Mouse (Mus musculus) liver, adult (tissue): ENCODE results near the gene Rrp12.

Experiments used
- GATA4 ChIP-seq: IDR thresholded peaks from 2 replicates; pipeline ENCODE4 v1.6.1; 2014; ENCODE audit warnings: mild to moderate bottlenecking, low read length; ENCODE audit not compliant: insufficient replicate concordance

The Rrp12 gene

GRCm38 (mm10) chr19:41842196-41842595, 53.8 kb downstream of the Rrp12 start:
- TF ChIP-seq GATA4: no peak

GRCm38 (mm10) chr19:41841105-41841750, 54.7 kb downstream of the Rrp12 start:
- no peak for TF ChIP-seq GATA4

GRCm38 (mm10) chr19:41839685-41840084, 56.3 kb downstream of the Rrp12 start:
- no peak for TF ChIP-seq GATA4

DNA sequence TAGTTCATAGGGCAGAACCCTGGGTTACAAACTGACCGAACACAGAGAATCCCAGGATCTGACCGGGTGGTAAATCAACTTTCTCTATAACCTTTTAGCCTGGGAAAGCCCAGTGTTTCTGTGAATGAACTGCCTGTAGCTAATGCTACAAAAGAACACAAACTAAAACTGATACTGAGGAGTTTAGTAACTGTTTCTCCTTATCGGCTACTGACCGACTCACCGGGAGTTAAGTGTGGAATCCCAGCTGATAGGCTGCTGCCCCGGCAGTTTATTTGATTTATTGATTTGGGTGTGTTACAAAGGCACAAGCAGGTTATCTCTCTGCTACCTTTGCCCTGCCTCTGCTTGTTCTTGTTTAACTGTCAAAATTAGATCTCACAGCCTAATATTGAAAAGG, 57.2 kb downstream of the Rrp12 start:
- peak; percentile 96 for TF ChIP-seq GATA4

DNA sequence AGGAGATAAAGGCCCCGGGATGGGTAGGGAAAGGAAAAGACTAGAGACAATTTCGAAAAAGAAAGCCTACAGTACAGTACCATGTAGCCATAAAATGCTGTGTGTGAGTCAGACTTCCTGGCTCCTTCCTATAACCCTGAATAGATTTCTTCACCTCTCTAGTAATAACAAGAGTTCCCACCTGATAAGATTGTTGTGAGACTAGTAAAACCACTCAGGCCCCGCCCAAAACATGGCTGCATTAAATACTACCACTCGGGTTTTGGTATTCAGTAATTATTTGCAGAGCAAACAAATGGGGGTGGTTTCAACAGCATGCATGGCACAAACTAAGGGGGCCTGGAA, 58.1 kb downstream of the Rrp12 start:
- TF ChIP-seq GATA4: no peak

GRCm38 (mm10) chr19:41837194-41837916, 58.6 kb downstream of the Rrp12 start:
- peak; percentile 58; the same call in 1 of the 2 replicates for TF ChIP-seq GATA4

DNA sequence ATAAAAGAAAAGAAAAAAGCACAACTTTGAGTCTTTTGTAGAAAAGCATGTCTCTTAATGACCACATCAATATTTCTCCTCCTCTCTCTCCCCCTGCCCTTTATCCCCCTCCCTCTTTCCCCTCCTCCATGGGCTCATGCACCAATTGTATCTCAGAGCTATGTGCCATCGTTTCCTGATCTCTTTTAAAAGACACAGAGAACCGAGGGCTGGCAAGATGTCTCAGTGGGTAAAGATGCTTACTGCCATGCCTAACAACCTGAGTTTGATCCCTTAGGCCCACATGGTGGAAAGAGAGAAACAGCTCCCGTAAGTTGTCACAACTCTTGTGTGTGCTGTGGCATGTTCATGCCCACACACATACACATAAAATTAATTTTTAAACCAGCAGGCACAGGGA, 59.3 kb downstream of the Rrp12 start:
- TF ChIP-seq GATA4: no peak

GRCm38 (mm10) chr19:41835816-41836215, 60.2 kb downstream of the Rrp12 start:
- TF ChIP-seq GATA4: peak; percentile 13; the same call in 1 of the 2 replicates

GRCm38 (mm10) chr19:41835407-41835806, 60.6 kb downstream of the Rrp12 start:
- TF ChIP-seq GATA4: no peak

- TF ChIP-seq GATA4: no peak
Observed at GRCm38 (mm10) chr19:41832501-41833201, 63.3 kb downstream of the Rrp12 start.

DNA sequence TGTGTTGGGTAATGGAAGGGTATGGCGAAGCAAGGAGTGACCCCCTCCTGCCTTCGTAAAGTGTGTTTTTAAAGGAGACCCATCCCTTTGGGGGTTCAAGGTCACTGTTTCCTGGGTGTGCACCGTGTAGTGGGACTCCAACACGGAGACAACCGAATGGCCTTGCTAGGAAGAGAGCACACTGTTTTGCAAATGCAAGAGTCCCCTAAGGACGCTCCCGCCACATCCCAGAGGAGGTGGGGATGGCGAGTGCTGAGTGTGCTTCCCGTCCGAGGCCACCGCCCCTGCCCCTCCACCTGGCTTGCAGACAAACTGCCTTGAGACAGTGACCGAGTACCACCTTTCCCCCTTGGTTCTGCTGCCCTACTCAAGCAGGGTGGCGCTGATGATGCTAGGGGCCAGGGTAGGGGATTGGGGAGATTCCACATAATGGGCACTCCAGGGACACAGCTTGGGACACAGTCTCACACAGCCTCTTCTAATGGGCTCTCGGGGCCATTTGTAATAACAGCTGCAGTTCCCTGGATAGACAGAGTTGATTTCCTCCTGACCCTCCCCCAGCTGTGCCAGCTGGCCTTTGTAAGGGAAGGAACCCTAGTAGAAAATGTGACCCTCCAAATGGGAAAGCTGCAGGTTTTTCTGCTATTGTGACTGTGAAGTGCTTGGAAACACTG, 64.1 kb downstream of the Rrp12 start:
- TF ChIP-seq GATA4: no peak

GRCm38 (mm10) chr19:41831101-41831570, 64.8 kb downstream of the Rrp12 start:
- TF ChIP-seq GATA4: no peak

GRCm38 (mm10) chr19:41830106-41831031, 65.6 kb downstream of the Rrp12 start:
- TF ChIP-seq GATA4: no peak

DNA sequence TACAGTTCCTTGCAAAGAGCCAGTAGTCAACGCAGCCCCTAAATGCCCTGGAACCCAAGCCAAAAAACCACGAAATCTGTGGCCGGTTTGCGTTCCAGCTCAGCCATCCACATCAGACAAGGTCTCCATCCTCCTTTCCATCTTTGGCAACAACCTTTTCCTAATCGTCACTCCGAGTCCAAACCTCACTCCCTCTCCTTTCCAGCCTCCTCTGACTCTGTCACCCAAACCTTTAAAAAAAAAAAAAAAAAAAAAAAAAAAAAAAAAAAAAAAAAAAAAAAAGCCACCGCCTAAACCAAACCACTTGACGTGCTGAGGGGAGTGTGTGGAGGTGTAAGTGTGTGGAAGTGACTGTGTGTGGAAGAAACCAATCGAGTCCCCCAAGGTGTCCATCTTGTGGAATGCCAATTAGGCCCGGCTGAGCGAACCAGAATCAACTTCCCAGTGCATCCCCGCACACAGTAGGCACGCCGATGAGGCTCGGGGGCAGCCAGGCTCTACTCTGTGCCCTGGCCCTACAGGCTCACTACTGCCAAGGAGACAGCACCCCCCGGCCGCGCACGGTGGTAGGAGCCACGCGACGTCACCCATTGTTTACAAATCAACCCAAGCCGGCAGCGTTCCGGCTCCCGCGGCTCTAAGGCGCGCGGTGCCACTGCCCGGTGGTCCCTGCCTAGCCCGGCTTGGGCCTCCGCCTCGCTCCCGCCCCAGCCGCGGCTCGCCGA, 66.4 kb downstream of the Rrp12 start, which contains the start of gene Frat1:
Gene Frat1 (plus strand): TSS at position 590 of the 725 bp plus-strand sequence.
- no peak; the same call in 1 of the 2 replicates for TF ChIP-seq GATA4
